Mouse (Mus musculus): ENCODE data around the gene Spx. TPM values are rescaled to one million over a fixed set of nuclear protein-coding genes. Genes with fewer than 3 reads are reported as not detected.

The Spx gene
- total RNA-seq (2014; rRNA removed; ENCODE audit: low replicate concordance) (not detected in 2 replicates), polyA plus RNA-seq (2015; fragmentation: Nextera tagmentation; extraction: Ambion mirVana) (0.20 TPM in 1 of 2 replicates, not detected in the other)

DNA sequence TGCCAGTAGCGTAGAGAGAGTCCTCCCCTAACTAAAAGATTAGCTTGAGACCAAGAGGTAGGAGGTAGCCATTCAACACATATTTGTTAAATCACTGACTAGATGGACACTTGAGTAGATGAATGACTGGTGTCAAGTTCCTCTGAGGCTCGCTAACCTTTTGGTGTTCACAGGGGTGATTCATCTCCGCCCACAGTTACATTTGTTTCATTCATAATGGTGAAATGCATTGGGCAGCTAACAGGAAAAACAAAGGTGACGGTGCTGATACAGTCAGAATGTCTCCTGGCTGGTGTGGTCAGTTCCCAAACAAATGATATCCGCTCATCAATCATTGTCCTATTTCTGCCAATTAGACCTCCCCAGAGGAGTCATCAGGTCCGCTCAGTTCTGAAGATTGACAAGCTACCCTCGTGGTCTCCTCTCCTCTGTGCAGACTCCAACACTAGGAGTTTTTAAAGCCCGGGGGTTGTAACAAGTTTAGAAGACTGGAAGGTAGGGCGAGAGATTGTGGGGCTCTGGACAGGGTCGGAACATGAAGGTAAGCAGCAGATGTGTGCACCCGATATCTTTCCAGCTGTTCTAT is at the start of gene Spx:
TSS of gene Spx (plus strand) at position 536 of the 586 bp plus-strand sequence.
- Histone ChIP-seq H3K9me3 (replicated peaks; ENCODE audit: control insufficient read depth, low read length) (no peaks in the 10 kb centered on the region), H3K36me3 (replicated peaks; ENCODE audit: control insufficient read depth, insufficient read depth, low read length) (no peaks in the 10 kb centered on the region), H3K27me3 (ENCODE audit: control insufficient read depth, insufficient read depth, low read length) (peaks cover 35% of the 10 kb centered on the region), H3K27ac (ENCODE audit: low read depth) (no peak within 1 kb of the TSS), H3K4me2 (ENCODE audit: low read depth, low read length) (no peak within 1 kb of the TSS), H3K9ac (replicated peaks; ENCODE audit: low read depth, low read length) (no peak within 1 kb of the TSS), H3K4me1 (ENCODE audit: control insufficient read depth, insufficient read depth) (peaks cover 5% of the 10 kb centered on the region; the same call in 1 of the 2 replicates), H3K4me3 (ENCODE audit: low read depth, low read length) (no peak within 1 kb of the TSS; the same call in 1 of the 2 replicates)
- DNase-seq (ENCODE audit: low spot score) (no peak), ATAC-seq (ENCODE audit: insufficient read depth, low read depth) (no peak)
- WGBS, result 67% methylated on average over 11 of the region's 11 CpGs
- no peak for TF ChIP-seq CTCF (IDR thresholded peaks at IDR 0.05; ENCODE audit: low read depth)
- TF ChIP-seq EP300 (IDR thresholded peaks at IDR 0.05; ENCODE audit: low read depth), result no peak

DNA sequence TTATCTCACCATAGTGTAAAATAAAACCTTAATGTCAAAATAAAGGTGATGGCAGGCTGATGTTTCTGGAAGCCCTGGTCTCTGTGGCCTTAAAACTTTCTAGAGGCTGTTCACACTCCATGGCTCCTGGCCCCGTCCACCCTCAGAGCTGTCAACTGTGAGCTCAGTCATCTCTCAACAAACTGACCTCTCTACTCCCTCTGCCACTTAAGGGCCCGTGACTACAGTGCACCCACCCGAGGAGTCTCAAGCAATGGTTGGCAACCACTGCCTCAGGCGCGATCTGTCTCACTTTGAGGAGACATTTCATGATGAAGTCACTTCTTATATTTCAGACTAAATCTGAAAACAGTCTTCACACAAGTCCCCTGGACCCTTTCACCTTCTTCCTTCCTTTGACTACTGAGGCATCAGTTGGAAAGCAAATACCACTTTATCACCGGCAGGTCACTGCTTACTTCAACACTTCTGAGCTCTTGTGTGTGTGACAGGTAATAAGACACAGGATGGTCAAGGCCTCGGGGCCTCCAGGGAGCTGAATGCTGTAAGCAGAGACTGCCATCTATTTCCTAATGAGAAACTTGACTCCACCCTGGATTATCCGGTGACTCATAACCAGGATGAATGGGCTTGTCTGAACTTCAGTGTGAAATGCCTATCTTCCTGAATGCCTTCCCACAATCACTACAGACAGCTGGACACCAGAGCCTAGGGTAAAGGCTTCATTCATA is 47.3 kb upstream of the Spx start:
- Histone ChIP-seq H3K9ac (replicated peaks; ENCODE audit: low read depth, low read length) (no peak overlapping the region), H3K4me3 (ENCODE audit: low read depth, low read length) (no peak overlapping the region), H3K36me3 (replicated peaks; ENCODE audit: control insufficient read depth, insufficient read depth, low read length) (peaks cover 67% of the 10 kb centered on the region), H3K9me3 (replicated peaks; ENCODE audit: control insufficient read depth, low read length) (no peaks in the 10 kb centered on the region), H3K4me2 (ENCODE audit: low read depth, low read length) (no peak overlapping the region), H3K4me1 (ENCODE audit: control insufficient read depth, insufficient read depth) (no peaks in the 10 kb centered on the region), H3K27ac (ENCODE audit: low read depth) (no peak overlapping the region), H3K27me3 (ENCODE audit: control insufficient read depth, insufficient read depth, low read length) (no peaks in the 10 kb centered on the region)
- WGBS, result 68% methylated on average over 8 of the region's 8 CpGs
- no peak for TF ChIP-seq EP300 (IDR thresholded peaks at IDR 0.05; ENCODE audit: low read depth)
- TF ChIP-seq CTCF (IDR thresholded peaks at IDR 0.05; ENCODE audit: low read depth), result no peak
- DNase-seq (ENCODE audit: low spot score), result no peak
- ATAC-seq (ENCODE audit: insufficient read depth, low read depth), result no peak

DNA sequence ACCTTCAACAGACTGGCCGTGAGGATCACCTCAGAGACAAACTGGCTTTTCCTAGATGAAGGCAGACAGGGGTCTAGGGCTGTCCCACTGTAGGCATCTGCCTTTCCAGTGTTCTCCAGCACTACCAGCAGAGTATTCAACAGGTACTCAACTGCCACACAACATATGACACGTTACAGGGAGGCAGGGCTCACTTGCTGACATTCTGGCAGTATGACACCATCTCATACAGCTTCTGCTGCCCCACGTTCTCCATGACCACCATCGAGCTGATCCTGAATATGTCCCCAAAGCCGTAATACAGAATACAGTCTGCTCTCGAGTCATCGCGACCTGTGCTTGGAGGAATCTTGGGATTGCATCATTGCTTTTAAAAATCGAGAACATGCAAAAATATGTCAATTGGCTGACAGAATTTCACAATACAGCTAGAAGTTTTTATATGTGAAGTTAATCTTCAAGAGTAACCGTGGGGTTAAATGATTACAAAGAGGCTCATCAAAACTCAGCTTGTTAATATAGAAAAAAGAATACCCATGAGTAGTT is 46.7 kb upstream of the Spx start:
- H3K27ac ChIP-seq (ENCODE audit: low read depth), result no peak overlapping the region
- H3K36me3 ChIP-seq (replicated peaks; ENCODE audit: control insufficient read depth, insufficient read depth, low read length), result peaks cover 63% of the 10 kb centered on the region
- 83% methylated on average over 10 of the region's 10 CpGs for WGBS

DNA sequence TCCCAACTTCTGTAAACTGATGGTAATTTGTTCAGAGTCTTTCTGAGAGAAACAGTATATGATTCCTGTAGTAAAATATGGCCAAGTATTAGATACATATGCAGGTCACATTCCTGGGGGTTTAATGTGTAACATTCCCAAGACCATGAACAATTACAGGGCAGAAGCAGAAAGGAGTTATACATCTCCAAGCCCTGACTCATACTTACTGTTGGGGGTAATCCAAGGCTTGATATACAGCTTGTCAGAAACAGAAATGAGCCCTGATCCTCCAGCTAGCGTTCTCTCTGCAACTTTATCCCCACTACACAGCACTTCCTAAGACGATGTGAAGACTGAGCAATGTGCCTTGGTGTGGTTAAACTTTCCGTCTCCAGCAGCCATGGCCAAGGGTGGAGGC is 45.7 kb upstream of the Spx start:
- H3K36me3 ChIP-seq (replicated peaks; ENCODE audit: control insufficient read depth, insufficient read depth, low read length), result peaks cover 63% of the 10 kb centered on the region

More for the DNA sequence above, 46.7 kb upstream of the Spx start:
- H3K27me3 ChIP-seq (ENCODE audit: control insufficient read depth, insufficient read depth, low read length), result no peaks in the 10 kb centered on the region
- no peaks in the 10 kb centered on the region for H3K4me1 ChIP-seq (ENCODE audit: control insufficient read depth, insufficient read depth)
- no peaks in the 10 kb centered on the region for H3K9me3 ChIP-seq (replicated peaks; ENCODE audit: control insufficient read depth, low read length)
- no peak overlapping the region for H3K9ac ChIP-seq (replicated peaks; ENCODE audit: low read depth, low read length)
- H3K4me3 ChIP-seq (ENCODE audit: low read depth, low read length), result no peak overlapping the region
- H3K4me2 ChIP-seq (ENCODE audit: low read depth, low read length), result no peak overlapping the region
- DNase-seq (ENCODE audit: low spot score), result no peak
- no peak for ATAC-seq (ENCODE audit: insufficient read depth, low read depth)
- TF ChIP-seq EP300 (IDR thresholded peaks at IDR 0.05; ENCODE audit: low read depth) (no peak), CTCF (IDR thresholded peaks at IDR 0.05; ENCODE audit: low read depth) (no peak)

DNA sequence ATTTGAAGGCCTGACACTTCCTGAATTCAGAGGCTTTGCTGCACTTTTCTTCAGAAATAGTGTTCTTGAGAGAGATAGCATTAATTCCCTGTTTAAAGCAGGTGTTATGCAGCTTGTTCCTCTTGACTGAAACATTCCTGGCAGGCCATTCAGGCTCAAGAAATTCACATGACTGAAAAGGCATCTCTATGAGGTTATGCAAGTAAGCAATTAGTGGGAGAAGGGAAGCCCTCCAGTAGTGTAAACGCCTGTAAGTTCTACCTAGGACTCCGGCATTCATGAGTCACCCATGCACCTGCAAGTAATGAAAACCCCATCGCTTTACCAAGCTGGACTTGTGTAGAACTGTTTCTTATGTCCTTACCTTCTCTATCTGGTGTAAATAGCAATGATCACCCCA is 43.7 kb upstream of the Spx start:
- no peak for DNase-seq (ENCODE audit: low spot score)
- Histone ChIP-seq H3K9me3 (replicated peaks; ENCODE audit: control insufficient read depth, low read length) (no peaks in the 10 kb centered on the region), H3K27me3 (ENCODE audit: control insufficient read depth, insufficient read depth, low read length) (no peaks in the 10 kb centered on the region), H3K4me2 (ENCODE audit: low read depth, low read length) (no peak overlapping the region), H3K4me3 (ENCODE audit: low read depth, low read length) (no peak overlapping the region), H3K4me1 (ENCODE audit: control insufficient read depth, insufficient read depth) (no peaks in the 10 kb centered on the region), H3K27ac (ENCODE audit: low read depth) (no peak overlapping the region), H3K36me3 (replicated peaks; ENCODE audit: control insufficient read depth, insufficient read depth, low read length) (peaks cover 57% of the 10 kb centered on the region), H3K9ac (replicated peaks; ENCODE audit: low read depth, low read length) (no peak overlapping the region)
- 89% methylated on average over 3 of the region's 3 CpGs for WGBS
- ATAC-seq (ENCODE audit: insufficient read depth, low read depth), result no peak
- TF ChIP-seq EP300 (IDR thresholded peaks at IDR 0.05; ENCODE audit: low read depth) (no peak), CTCF (IDR thresholded peaks at IDR 0.05; ENCODE audit: low read depth) (no peak)

More for the DNA sequence above, 45.7 kb upstream of the Spx start:
- Histone ChIP-seq H3K9ac (replicated peaks; ENCODE audit: low read depth, low read length) (no peak overlapping the region), H3K4me2 (ENCODE audit: low read depth, low read length) (no peak overlapping the region), H3K4me3 (ENCODE audit: low read depth, low read length) (no peak overlapping the region), H3K27ac (ENCODE audit: low read depth) (no peak overlapping the region), H3K9me3 (replicated peaks; ENCODE audit: control insufficient read depth, low read length) (no peaks in the 10 kb centered on the region), H3K27me3 (ENCODE audit: control insufficient read depth, insufficient read depth, low read length) (no peaks in the 10 kb centered on the region), H3K4me1 (ENCODE audit: control insufficient read depth, insufficient read depth) (no peaks in the 10 kb centered on the region)
- 90% methylated on average over 3 of the region's 3 CpGs for WGBS
- no peak for TF ChIP-seq CTCF (IDR thresholded peaks at IDR 0.05; ENCODE audit: low read depth)
- TF ChIP-seq EP300 (IDR thresholded peaks at IDR 0.05; ENCODE audit: low read depth), result no peak
- DNase-seq (ENCODE audit: low spot score) (no peak), ATAC-seq (ENCODE audit: insufficient read depth, low read depth) (no peak; the same call in 1 of the 2 replicates)

Measured in heart, postnatal 0 days (tissue).